In the genomic region with DNA sequence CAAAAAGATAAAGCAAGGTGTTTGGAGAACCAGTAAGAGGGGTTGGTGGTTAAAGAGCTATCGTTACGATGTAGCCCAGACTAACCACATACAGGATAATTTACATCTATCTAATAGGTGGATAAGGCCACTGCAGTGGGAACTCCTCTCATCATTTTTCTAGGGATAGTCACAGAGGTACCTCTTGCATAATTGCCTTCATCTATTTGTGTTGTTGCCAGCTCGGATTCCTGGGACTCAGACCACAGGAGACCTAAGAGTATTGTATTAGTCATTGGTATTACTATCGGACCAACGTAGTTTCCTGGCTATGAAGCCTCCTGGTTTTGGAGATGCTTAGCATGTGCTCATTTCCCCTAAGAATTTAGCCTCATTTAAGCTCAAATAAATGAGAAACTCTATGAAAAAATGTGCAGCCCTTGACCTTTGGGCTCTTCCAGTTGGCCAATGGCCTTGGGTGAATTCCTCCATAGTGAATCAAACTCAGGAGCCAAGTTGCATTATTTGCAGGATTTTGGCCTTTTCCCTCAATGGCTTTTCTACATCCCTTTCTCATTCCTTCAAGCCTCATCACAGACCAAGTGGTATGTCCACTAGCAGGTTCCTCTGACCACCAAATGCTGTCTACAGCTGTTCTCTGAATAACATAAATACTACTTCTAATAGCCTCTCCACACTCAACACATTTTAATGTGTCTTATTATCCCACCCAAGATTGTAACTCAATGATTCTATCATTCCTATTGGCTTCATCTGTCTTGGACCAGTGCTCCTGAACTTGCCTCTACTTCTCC, we compare ENCODE assay signal across 20 mouse cellular contexts.
A peak's percentile ranks its signal among the peaks of the same experiment; 100 is the strongest.
DNase-seq lines count a peak whose midpoint lies in the region; ATAC-seq and TF ChIP-seq lines count a peak whose summit lies in the region.
"Had no signal": no experiment of that assay in that cellular context is flagged by ENCODE, and none has a peak within 500 bp of the region (broad histone marks: within the 10 kb centered on the region; RNA-seq: fewer than 3 reads in every experiment).

No protein-coding gene starts in this region.

- H3K79me2 ChIP-seq in myocyte (ENCODE audit: control insufficient read depth, insufficient read depth): no peaks in the 10 kb centered on the region

- 0 out of 2 replicates have a peak, but pooled peaks cover under 1% of the 10 kb centered on the region for H3K4me1 ChIP-seq in heart, embryonic 12.5 days (replicated peaks)
- H3K4me1 ChIP-seq: embryonic facial prominence, embryonic 15.5 days; heart, embryonic 15.5 days had no signal

- no peaks in the 10 kb centered on the region for H3K9me3 ChIP-seq in heart, embryonic 12.5 days (replicated peaks)
- H3K9me3 ChIP-seq: embryonic facial prominence, embryonic 15.5 days; heart, embryonic 15.5 days; hindbrain, embryonic 10.5 days had no signal

- no peak overlapping the region for H3K4me3 ChIP-seq in heart, embryonic 12.5 days
- no peak overlapping the region for H3K4me3 ChIP-seq in myocyte
- H3K4me3 ChIP-seq: embryonic facial prominence, embryonic 15.5 days; heart, embryonic 15.5 days; hindbrain, embryonic 10.5 days; layer of hippocampus, adult 2 months had no signal

- H3K9ac ChIP-seq in heart, embryonic 12.5 days: no peak overlapping the region
- H3K9ac ChIP-seq: embryonic facial prominence, embryonic 15.5 days; heart, embryonic 15.5 days had no signal

- H3K27me3 ChIP-seq in heart, embryonic 12.5 days (replicated peaks): 0 out of 2 replicates have a peak, but pooled peaks cover 4% of the 10 kb centered on the region
- H3K27me3 ChIP-seq in myocyte (ENCODE audit: control insufficient read depth, insufficient read depth, insufficient read length): no peaks in the 10 kb centered on the region
- H3K27me3 ChIP-seq: embryonic facial prominence, embryonic 15.5 days; heart, embryonic 15.5 days had no signal

- no peak overlapping the region for H3ac ChIP-seq in myocyte (ENCODE audit: control insufficient read depth, insufficient read length)

- TF ChIP-seq POLR2A in myocyte (IDR thresholded peaks at IDR 0.05; ENCODE audit: insufficient read length, low read depth): no peak

- no peaks in the 10 kb centered on the region for H3K36me3 ChIP-seq in heart, embryonic 12.5 days
- no peaks in the 10 kb centered on the region for H3K36me3 ChIP-seq in myocyte (ENCODE audit: control insufficient read depth, insufficient read depth)
- H3K36me3 ChIP-seq: embryonic facial prominence, embryonic 15.5 days; G1E; heart, embryonic 15.5 days; hindbrain, embryonic 10.5 days had no signal

- no peak overlapping the region for H3K27ac ChIP-seq in heart, embryonic 12.5 days (ENCODE audit: poor library complexity, severe bottlenecking)
- H3K27ac ChIP-seq: embryonic facial prominence, embryonic 15.5 days; heart, embryonic 15.5 days; hindbrain, embryonic 10.5 days; layer of hippocampus, adult 2 months had no signal

- 90% methylated on average over 5 of the region's 5 CpGs for WGBS in heart, embryonic 12.5 days

- intact Hi-C loops in left cerebral cortex, postnatal 36 days (cut with DNase I): no loop called here

- no peak overlapping the region for H3K4me2 ChIP-seq in heart, embryonic 12.5 days
- no peak overlapping the region for H3K4me2 ChIP-seq in myocyte (ENCODE audit: low read depth)
- H3K4me2 ChIP-seq: embryonic facial prominence, embryonic 15.5 days; heart, embryonic 15.5 days had no signal

- no peak for ATAC-seq in heart, embryonic 12.5 days (ENCODE audit: insufficient number of reproducible peaks, low FRiP score)
- ATAC-seq: midbrain, embryonic 16.5 days had no signal

- DNase-seq in heart, adult 18-20 months: peak; percentile 10 to 33
- peak; percentile 99 for DNase-seq in Muller cell, postnatal 12 days (ENCODE audit: inconsistent ontology term)
- peak; percentile 22 for DNase-seq in adrenal gland, postnatal 14 days
- DNase-seq in left cerebral cortex, postnatal 36 days (ENCODE audit: low spot score in 2 of 2): no peak
- DNase-seq in testis, postnatal 10 days (ENCODE audit: low spot score): no peak
- DNase-seq: cerebellum, adult 2 months; cerebellum, postnatal 36 days; kidney, adult 11 months; liver; lung, adult 2 months; lung, postnatal 4 days; thymus, postnatal 14 days had no signal

TF ChIP-seq in myocyte, 11 proteins besides CTCF, POLR2A, EP300 and RAD21:
- TF ChIP-seq CEBPB (IDR thresholded peaks at IDR 0.05; ENCODE audit: insufficient read depth, poor library complexity, severe bottlenecking) (peak; percentile 78), MAX (IDR thresholded peaks at IDR 0.05; ENCODE audit: low read depth) (no peak), SRF (IDR thresholded peaks at IDR 0.05; ENCODE audit: control insufficient read depth, insufficient read length, low read depth) (no peak), USF1 (IDR thresholded peaks at IDR 0.05; ENCODE audit: low read depth) (no peak), TCF12 (IDR thresholded peaks at IDR 0.05; ENCODE audit: insufficient read depth, poor library complexity, severe bottlenecking) (no peak), MYOD1 (IDR thresholded peaks at IDR 0.05; ENCODE audit: control insufficient read depth in 1 of 3, insufficient read length in 2 of 3, low read depth in 2 of 3) (peak in 1 of 3 experiments; percentile 51), E2F4 (IDR thresholded peaks at IDR 0.05; ENCODE audit: insufficient read depth) (no peak), MYOG (IDR thresholded peaks at IDR 0.05; ENCODE audit: control insufficient read depth in 1 of 3, insufficient read depth in 1 of 3, insufficient read length in 2 of 3, low read depth in 2 of 3) (peak in 1 of 3 experiments; percentile 59)
TF ChIP-seq in myocyte: peak in this region for 3.

Comparison
In these comparisons a context has a peak if more than half of its experiments do, and no peak if none do; other contexts are left out.
1. DNase-seq: peak in heart, adult 18-20 months (2 of 2), Muller cell, postnatal 12 days (single experiment) and adrenal gland, postnatal 14 days (single experiment); none in left cerebral cortex, postnatal 36 days (0 of 2) and testis, postnatal 10 days (single experiment).